Mouse (Mus musculus) megakaryocyte, embryonic 14.5 days (primary cell): ENCODE data around the gene Hsf5.

ENCODE experiments used
- FLI1 ChIP-seq: IDR thresholded peaks from 2 replicates; pipeline ENCODE4 v1.6.1; 2012; ENCODE audit warnings: low read length, inconsistent platforms, mixed read lengths
- GATA1 ChIP-seq: IDR thresholded peaks from 3 replicates; pipeline ENCODE4 v1.6.1; 2012; ENCODE audit warnings: mixed read lengths, low read length, inconsistent platforms, borderline replicate concordance

DNA sequence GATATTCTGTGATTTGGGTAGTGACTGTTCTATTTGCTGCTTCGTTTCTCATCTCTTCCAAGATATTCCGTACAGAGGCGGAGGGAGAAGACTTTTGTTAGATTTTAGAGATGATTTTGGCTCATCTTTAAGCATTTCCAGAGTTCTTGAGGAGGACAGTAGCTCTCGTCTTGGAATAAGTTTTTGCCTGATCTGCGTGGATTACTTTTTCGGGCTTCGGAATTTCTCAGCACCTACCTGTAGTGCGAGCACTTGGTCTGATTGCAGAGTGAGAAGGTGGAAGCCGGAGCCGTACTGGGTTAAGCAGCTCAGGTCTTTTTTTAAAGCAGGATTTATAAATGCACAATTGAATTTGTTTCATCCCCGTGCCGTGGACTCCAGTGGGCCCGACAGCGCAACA lies 45.9 kb downstream of the Hsf5 start:
- TF ChIP-seq GATA1, result no peak
- TF ChIP-seq FLI1, result no peak
